Mouse (Mus musculus) large intestine, adult 2 months (tissue): ENCODE data around the gene Tsc2. TPM values are rescaled to one million over a fixed set of nuclear protein-coding genes. Genes with fewer than 3 reads are reported as not detected.

Source experiments
- DNase-seq: peaks from one replicate; pipeline ENCODE4 v3.0.0-alpha.2; 2012; ENCODE audit warnings: low read depth, low spot score
- WGBS: fragments of 180-500 bp; shearing (Covaris S2); methylation state at CpG from one replicate; pipeline ENCODE4 v1.1.7; 2018; 5-methylcytosine and 5-hydroxymethylcytosine counted together
- polyA plus RNA-seq: library from polyadenylated mRNA; depleted of rRNA; stranded (reverse); fragments of >200 nt; gene quantifications from 2 replicates; pipeline ENCODE4 v1.2.3, GENCODE M21; 2012

The Tsc2 gene
- polyA plus RNA-seq, 1 experiment = 84.7 TPM

GRCm38 (mm10) chr17:24648731-24649377 lies 16.4 kb upstream of the Tsc2 start:
- 75% methylated on average over 10 of the region's 10 CpGs for WGBS
- DNase-seq = no peak

DNA sequence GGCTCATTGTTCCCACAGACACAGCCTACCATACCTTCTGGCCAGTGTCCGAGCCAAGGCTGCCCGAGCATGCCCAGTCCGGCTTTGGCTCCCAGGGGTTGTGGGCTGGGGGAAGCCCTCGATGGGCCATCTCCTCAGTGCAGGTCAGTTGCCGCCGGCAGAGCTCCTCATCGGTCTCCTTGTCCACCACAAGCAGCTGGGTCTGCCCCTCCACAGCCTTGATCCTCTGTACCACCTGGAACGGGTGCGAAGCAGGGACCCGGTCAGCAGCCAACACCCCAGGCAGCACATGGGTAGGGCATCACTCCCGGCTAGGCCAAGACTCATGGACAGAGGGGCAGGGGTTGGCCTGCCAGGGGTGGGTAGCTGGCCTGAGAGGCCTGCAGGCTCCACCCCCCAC lies 15.1 kb upstream of the Tsc2 start:
- 86% methylated on average over 11 of the region's 11 CpGs for WGBS
- DNase-seq = no peak

GRCm38 (mm10) chr17:24646381-24646780 lies 14.0 kb upstream of the Tsc2 start:
- WGBS = 75% methylated on average over 4 of the region's 4 CpGs

DNA sequence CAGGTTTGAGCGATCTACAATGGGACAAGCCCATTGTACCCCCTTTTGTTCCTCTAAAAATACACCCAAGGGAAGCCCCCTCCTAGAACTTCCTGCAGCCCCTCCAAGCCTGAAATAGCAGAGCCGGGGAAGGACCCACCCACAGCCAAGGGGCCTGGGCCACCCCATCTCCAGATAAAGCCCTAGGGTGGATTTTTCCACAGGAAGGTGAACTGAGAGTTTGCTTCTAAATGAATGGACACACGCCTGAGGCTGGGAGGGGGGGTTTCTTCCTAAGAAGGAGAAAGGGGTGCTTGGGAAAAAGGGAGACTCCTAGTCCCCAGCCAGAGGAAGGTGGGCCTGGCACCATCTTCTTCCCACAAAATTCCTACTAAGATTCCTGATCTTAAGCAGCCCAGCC lies 13.5 kb upstream of the Tsc2 start:
- 88% methylated on average over 3 of the region's 3 CpGs for WGBS
- DNase-seq = no peak

More at GRCm38 (mm10) chr17:24646381-24646780, 14.0 kb upstream of the Tsc2 start:
- DNase-seq = no peak

GRCm38 (mm10) chr17:24644875-24645721 lies 12.7 kb upstream of the Tsc2 start:
- no peak for DNase-seq
- WGBS = 68% methylated on average over 9 of the region's 9 CpGs

DNA sequence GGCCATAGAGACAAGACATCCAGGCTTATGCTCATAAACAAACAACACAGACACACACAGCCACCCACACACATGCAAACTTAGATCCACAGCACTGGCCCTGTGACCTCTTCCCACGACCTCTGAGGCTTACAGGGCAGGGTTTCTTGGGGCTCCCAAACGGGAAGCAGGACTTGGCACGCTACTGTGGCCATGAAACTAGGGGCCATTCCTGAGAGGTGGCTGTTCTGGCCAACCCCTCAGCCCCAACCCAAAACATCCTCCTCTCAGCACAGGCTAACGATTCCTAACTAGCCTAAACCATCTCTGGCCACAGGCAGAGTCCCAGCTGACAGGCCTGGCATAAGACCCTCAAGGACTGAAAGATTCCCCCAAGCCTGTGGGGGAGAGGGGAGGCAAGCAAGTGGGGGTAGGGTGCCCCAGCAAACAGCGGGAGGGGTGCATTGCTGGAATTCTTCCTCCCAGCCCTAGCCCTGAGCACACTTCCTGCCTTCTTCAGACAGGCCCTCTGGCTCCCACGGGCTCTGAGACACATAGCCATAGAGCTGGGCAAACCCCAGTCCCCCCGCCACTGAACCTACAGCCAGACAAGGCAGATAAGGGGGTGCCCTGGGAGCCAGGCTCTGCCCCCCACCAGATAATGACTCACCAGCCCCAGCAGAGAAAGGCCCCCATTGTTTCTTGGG lies 11.7 kb upstream of the Tsc2 start:
- 46% methylated on average over 7 of the region's 7 CpGs for WGBS

GRCm38 (mm10) chr17:24642791-24643343 lies 10.4 kb upstream of the Tsc2 start:
- WGBS = 77% methylated on average over 6 of the region's 6 CpGs
- DNase-seq = no peak

More for the DNA sequence above, 11.7 kb upstream of the Tsc2 start:
- DNase-seq = no peak

- WGBS = 92% methylated on average over 14 of the region's 14 CpGs
- no peak for DNase-seq
These were observed 9.5 kb upstream of the Tsc2 start for GRCm38 (mm10) chr17:24641944-24642343.

DNA sequence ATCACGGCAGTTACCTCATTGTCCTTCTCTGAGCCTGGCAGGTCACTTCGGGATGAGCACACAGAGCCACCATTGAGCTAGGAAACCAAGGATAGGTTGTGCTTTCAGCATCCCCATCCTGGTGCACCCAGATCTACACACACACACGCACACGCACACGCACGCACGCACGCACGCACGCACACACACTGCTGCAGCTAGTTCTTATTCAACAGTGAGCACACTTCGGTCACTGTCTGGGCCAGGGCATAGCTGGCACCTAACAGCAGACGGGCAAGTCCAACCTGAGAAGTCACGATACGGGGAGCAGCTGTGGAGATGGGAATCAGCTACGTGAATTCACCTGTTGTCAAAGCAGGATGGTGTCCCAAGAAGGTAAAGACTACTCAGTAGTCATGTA lies 8.2 kb upstream of the Tsc2 start:
- 92% methylated on average over 15 of the region's 15 CpGs for WGBS
- DNase-seq = no peak

DNA sequence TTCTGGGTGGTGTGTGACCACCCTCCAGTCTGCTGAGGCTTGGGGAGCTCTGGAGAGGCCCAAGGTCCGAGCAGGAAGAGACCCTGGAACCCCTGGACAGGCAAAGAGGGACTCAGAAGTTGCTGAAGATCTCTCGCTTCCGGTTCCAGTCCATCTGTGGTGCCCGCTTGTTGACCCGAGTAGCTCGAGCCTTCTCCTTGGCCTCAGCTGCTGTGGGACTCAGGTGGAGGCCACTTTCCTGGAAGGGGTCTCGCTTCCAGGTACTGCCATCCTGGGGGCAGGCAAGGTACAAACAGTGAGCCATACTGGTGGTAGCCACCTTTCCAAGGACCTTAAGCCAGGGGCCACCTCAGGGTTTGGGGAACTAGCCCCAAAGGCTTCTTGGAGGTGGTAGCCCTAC lies 7.7 kb upstream of the Tsc2 start:
- no peak for DNase-seq
- 79% methylated on average over 7 of the region's 7 CpGs for WGBS

GRCm38 (mm10) chr17:24639571-24639988 lies 7.2 kb upstream of the Tsc2 start:
- no peak for DNase-seq
- 74% methylated on average over 5 of the region's 5 CpGs for WGBS

- WGBS = 62% methylated on average over 9 of the region's 9 CpGs
- DNase-seq = no peak
These were observed 6.4 kb upstream of the Tsc2 start for GRCm38 (mm10) chr17:24638840-24639239.

DNA sequence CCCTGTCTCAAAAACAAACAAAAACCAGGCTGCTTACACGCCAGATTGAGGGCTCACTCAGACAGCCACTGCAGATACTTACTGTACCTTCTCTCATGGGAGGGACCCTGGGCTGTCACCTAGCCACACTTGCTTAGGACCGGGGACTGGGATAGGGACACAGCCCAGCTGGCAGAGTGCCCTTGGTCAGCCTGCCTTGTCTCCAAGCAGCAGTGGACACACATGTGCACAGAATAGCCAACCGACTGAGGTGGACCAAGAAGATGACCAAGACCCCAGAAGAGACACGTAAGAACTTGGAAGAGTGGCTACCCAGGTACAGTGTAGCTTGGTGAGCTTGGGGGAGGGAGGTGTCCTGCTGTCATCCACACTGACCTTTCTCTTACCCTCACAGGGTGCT lies 5.8 kb upstream of the Tsc2 start:
- WGBS = 78% methylated on average over 4 of the region's 4 CpGs
- no peak for DNase-seq

- WGBS = 84% methylated on average over 5 of the region's 5 CpGs
- no peak for DNase-seq
These were observed 4.5 kb upstream of the Tsc2 start for GRCm38 (mm10) chr17:24636781-24637481.

DNA sequence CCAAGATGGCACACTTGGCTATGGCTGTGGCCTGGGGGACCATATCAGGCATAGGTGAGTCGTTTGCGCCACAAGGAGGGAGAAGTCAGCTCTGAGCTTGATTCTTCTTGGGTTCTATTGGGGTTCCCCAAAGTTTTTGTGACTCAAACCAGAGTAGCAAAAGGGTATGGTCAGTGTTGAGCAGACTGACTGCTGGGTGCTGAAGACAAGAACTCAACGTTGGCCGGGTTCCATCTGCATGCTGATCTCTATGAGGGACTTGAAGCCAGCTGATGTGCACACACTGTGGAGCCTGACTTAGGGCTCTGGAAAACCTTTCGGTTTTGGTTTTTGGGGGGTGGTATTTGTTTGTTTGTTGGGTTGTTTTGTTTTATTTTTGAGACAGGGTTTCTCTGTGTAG lies 3.3 kb upstream of the Tsc2 start:
- no peak for DNase-seq
- 88% methylated on average over 5 of the region's 5 CpGs for WGBS

DNA sequence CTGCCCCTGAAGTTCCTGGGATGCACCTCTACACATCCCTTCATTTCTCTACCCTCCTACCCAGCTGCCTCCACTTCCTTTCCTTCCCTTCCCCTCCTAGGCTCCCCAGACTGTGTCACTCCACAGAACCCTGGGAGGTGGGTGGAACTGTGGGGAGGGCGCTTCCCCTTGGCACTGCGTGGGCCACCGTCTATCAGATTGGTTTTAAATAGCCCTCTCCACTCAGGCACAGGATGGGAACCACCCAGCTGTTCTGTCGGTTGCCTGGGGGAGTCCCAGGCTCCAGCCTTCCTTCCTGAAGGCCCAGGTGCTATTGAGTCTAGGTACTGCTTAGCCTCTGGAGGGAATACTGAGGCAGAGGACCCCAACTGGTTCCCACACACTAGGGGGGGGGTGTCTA lies 2.6 kb upstream of the Tsc2 start:
- no peak for DNase-seq
- WGBS = 82% methylated on average over 4 of the region's 4 CpGs

DNA sequence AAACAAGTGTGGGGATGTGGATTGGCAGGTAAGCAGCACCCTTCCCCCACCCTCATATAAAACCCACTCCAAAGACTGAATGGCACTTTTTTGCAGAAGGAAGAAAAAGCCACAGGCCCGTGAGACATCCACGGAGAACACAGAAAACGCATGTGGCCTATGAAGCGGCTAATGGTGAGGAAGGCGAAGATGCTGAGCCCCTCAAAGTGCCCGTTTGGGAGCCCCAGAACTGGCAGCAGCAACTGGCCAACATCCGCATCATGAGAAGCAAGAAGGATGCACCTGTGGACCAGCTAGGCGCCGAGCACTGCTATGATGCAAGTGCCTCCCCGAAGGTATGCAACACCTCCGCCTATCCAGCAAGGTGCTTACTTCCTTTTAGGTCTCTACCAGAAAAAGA lies 1.4 kb upstream of the Tsc2 start:
- no peak for DNase-seq
- 95% methylated on average over 11 of the region's 11 CpGs for WGBS

DNA sequence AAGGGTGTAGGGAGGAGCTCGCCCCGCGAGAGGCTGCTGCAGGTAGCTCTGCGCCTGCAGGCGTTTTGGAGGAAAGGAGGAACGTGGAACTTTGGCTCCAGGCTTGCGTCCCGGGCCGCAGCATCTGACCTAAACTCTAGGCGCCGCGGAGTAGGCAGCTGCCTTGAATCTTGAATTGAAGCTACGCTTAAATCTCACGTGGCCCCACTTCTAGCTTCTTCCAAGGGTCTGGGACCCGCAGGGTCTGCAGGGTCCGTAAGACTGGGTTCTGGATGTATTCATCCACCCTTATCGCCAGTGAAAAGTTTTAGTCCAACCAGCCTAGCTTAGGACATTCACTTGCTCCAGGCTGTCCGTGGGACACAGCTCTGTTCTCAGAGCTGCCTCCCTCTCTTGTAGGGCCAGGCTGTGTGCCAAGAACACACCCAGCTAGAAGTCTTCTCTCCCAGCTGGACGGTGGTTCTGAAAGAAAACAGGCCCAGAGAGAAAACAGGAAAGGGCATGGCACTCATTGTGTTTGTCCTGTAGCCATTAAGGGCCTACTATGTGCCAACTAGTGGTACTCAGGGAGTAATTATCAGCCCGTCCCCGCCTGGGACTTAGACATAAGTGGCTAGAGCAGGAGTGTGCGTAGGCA lies 501 bp upstream of the Tsc2 start:
- WGBS = 3% methylated on average over 22 of the region's 22 CpGs
- peak; percentile 60 for DNase-seq

DNA sequence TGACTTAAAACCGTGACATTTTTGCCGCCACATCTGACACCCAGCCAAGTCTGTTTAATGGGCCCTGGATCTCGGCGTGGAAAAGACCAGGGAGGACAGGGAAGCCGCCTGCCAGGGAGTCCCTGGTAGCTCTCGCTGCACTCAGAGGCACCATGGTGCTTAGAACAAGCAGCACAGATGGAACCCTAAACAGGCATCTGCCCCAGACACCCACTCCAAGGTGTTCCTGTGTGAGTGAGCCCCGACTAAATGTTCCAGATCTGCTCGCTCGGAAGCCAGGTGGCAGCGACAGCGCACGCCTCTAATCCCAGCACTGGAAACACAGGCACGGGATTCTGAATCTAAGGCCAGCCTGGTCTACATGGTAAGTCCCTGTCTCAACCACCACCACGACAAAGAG lies 2.4 kb downstream of the Tsc2 start:
- 90% methylated on average over 14 of the region's 14 CpGs for WGBS
- no peak for DNase-seq
